Mouse (Mus musculus): Measurements from ENCODE around the gene Armh2.

Armh2 gene

GRCm38 (mm10) chr13:24741028-24741427 lies at the start of gene Armh2:
TSS of gene Armh2 (plus strand) at chr13:24741232.
- no peak for DNase-seq

DNA sequence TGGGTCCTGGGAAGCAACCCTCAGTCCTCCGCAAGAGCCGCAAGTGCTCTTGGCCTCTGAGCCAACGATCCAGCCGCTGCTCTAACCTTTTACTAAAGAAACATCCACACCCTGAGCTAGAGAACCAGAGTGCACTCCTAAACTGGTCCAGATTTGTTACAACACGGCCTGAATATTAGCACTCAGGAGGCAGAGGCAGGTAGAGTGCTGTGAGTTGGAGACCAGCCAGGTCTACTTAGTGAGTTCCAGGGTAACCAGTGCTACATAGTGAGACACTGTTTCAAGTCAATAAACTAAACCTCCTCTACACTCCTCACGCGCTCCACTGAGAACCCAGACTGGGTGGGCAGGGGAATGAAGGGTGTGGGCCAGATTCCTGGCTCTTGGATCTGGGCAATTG lies 47.7 kb upstream of the Armh2 start:
- DNase-seq, result no peak

- no peak for DNase-seq
Measured at GRCm38 (mm10) chr13:24698746-24699145, 42.3 kb upstream of the Armh2 start.

- no peak for DNase-seq
Measured at GRCm38 (mm10) chr13:24702128-24702527, 38.9 kb upstream of the Armh2 start.

- DNase-seq, result no peak
Measured at GRCm38 (mm10) chr13:24709656-24710396, 31.2 kb upstream of the Armh2 start.

GRCm38 (mm10) chr13:24710968-24711367 lies 30.1 kb upstream of the Armh2 start:
- DNase-seq, result no peak

DNA sequence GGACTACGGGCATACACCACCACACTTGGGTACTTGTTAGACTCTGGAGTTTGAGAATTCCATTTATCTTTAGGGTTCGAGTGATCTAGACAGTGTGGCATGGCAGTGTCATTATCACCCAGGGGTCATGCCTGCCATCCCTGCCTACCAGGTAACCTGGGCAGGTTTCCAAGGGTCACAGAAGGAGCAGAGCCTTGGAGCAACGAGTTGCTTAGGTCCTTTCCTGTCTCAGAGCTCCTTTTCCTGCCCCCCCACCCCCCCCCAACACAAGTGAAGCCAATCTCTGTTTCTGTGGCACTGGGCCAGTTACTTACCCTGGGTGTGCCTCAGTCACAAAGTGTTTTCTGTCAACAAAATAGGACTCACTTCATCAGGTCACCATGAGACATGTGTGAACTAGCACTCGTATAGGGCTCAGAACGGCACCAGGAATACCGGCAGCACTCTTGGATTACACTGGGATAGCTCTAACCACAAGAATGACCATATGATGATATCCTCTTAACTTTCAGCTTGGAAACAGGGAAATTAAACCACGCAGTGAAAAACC lies 28.4 kb upstream of the Armh2 start:
- no peak for DNase-seq

DNA sequence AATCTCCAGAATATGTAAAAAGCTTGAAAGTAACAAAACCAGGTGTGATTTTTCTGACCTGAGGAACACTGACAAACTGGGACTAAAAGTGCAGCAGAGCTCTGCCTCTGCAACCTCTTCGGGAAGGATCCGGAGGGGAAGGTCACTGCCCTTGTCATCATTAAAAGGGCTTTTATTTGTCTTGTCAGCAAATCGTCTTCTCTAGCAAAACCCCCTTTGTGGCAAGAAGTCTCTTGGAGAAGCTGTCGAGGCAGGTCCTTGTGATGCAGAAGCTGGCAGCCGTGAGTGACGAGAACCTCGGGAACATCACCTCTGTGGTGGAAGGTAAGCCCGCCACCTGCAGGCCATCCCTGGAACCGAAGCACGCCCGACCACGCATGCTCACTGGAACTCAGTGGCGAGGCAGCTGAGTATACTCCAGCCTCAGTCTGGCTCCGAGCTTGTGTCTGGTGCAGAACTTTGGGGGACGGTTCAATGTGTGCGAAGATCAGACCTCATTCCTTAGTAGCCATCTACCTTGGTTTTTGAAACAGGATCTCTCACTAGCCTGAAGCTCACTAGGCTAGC lies 27.5 kb upstream of the Armh2 start:
- peak; percentile 81 for DNase-seq

GRCm38 (mm10) chr13:24714360-24714885 lies 26.6 kb upstream of the Armh2 start:
- DNase-seq, result no peak

GRCm38 (mm10) chr13:24715601-24716000 lies 25.4 kb upstream of the Armh2 start:
- no peak for DNase-seq

GRCm38 (mm10) chr13:24716441-24716840 lies 24.6 kb upstream of the Armh2 start:
- no peak for DNase-seq

DNA sequence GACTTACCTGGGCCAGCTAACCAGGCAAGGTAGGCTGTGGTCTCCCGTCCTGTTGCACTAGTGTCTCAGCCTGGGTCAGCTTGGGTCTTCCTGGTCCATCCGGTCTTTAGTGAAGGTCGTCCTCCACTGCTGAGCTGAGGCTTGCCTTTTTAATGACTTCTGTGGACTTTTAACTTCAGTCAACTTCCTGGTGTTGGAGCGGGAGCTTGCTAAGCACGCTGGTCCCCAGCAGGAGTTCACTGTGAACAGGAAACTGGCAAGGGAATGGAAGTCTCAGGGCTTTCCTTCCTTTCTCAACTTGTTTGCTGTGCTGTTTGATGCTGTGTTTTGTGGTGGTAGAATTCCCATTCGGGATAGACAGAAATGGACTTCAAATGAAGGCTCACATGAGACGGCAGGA lies 23.4 kb upstream of the Armh2 start:
- no peak for DNase-seq

DNA sequence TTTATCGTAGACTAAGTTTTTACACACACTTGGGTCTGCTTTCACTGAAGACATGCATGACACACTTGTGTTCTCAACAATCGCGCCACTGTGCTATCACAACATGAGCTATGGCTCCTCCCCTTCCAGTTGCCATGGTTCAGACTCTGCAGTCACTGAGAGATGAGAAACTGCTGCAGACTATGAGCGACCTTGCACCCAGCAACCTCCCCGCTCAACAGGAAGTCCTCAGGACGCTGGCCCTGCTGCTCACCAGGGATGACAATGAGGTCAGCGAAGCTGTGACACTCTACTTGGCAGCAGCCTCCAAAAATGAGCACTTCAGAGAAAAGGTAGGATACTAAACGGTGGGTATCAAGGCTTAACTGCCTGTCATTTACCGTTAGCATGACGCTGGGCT lies 19.5 kb upstream of the Armh2 start:
- no peak for DNase-seq

DNA sequence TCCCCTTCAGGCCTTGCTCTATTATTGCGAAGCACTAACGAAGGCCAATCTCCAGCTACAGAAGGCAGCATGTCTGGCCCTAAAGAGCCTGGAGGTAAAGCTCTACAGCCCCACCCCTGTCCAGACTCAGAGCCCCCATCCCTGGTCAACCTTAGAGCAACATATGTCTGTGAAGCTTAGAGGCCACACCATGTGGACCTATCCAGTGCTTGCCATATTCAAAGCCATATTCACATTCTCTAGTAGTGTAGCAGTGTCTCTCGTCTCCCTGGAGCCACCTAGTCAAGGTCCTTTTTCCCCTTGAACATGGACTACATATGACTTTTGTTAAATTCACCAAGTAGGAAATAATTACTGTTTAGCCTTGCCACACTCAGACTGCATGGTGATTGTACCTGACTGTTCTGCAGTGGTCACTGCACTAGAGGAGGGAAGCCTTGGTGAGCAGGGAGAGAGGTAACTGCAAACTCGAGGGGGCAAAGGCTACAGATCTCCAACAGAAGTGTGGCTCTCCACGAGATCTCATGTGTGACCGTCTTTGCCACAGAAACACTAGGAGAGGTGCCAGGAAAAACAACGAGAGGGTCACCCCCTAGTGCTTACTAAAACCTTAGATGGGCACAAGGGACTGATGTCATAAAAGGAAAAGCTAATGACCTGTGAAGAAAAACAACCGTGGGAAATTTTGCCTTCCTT lies 17.2 kb upstream of the Armh2 start:
- no peak for DNase-seq

DNA sequence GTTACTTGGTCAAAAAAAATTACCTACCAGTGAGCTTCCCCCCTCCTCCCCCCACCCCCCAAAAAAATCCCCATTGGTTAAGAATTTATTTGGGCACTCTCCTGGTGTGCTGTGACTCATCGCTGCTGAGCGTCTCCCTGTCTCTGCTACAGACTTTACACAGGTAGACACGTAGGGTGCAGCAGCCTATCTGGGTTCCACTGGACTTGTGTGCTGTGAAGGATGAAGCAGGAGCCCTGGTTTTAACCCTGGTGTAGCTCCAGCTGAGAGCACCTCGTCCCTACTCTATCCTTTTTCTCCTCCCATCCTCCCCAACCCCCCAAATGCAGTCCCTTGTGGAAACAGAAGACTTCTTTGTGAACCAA lies 16.7 kb upstream of the Armh2 start:
- no peak for DNase-seq

DNA sequence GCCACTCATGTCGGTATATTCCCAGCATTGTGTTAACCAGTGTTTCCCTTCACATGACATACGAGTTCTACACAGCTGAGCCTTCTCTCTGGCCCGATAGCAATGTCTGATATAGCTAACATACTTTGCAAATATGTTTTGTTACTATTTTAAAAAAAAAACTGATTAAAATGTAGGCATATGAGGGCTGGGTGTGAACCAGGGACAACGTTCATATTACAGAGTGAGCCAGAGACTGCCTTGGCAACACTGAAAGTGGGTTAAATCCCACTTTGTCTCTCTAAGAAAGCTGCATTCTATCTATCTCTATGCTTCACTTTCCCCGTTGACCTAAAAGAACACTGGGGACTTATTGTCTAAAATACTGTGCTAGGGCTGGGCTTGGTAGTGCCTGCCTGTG lies 11.9 kb upstream of the Armh2 start:
- DNase-seq, result no peak

- no peak for DNase-seq
Measured at GRCm38 (mm10) chr13:24734502-24734901, 6.5 kb upstream of the Armh2 start.

GRCm38 (mm10) chr13:24735608-24736131 lies 5.4 kb upstream of the Armh2 start:
- DNase-seq, result no peak

- DNase-seq, result no peak
Measured at GRCm38 (mm10) chr13:24747823-24748222, 6.8 kb downstream of the Armh2 start.

- no peak for DNase-seq
Measured at GRCm38 (mm10) chr13:24750807-24751206, 9.8 kb downstream of the Armh2 start.

- DNase-seq, result no peak
Measured at GRCm38 (mm10) chr13:24751396-24751795, 10.4 kb downstream of the Armh2 start.

DNA sequence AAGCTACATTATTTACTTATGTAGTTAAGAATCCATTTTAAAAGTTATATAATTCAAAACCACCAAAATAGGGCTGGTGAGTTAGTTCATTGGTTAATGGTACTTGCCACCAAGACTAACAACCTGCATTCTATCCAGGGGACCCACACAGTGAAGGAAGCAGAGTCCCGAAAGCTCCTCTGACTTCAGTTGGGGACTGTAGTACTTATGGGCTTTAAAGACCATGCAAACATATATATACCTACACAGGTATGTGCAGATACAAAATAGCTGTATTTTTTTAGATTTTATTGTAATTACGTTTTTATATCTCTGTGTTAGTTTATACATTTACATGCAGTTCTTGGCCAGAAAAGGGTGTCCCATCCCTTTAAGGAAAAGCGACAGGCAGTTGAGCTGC lies 15.7 kb downstream of the Armh2 start:
- DNase-seq, result no peak

- DNase-seq, result no peak
Measured at GRCm38 (mm10) chr13:24757820-24758564, 17.0 kb downstream of the Armh2 start.

Measured in cerebellum, adult 11 months (tissue).